Mouse (Mus musculus): ENCODE results near the gene Tdrd12.
"Not testable (repeated sequence)": the region's sequence is repeated elsewhere in the genome, so short reads cannot be mapped to it uniquely, and the experiment has no call there.

The Tdrd12 gene

DNA sequence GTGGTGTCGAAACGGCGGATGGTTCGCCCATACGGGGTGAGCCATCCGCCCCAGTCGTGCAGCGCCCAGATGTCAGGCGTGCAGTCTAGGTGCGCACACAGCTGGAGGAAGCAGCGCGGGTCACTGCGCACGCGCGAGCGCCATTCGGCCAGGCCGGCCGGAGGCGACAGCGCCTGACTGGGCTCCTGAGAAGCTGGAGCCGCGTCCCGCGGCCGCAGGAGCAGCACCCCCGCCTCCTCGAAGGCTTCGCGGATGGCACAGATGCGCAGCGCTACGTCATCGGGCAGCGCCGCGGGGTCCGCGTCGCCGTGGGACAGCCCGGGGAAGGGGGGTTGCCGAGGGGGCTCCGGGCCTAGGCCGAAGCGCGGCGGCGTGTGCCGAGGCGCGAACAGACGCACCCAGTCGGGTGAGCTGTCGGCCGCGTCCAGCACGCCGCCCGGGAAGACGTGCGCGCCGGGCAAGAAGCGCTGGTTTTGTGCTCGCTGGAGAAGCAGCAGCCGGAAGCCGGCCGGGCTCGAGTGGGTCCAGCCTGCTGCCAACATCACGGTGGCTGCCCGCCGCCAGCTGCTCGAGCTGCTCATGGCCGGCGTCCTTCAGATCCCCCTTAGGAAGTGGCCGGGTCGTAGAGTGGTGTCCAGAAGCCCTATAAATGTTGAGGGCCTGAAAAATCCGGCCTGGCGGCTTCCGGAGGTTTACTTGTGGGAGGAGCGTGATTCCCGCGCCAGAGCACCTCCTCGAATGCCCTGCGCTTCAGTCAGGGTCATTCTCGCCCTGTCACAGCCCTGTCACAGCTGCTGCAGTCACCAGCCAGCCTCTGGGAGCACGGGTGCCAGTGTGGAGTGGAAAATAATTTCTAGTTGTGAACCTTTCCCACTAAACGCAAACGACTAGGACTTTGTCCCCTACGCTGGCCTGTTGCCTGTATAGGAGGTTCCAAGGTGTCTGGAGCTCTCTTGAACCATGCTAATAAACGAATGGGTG is 18.0 kb upstream of the Tdrd12 start:
- peak; percentile 79 for DNase-seq (ENCODE audit: low spot score)

DNA sequence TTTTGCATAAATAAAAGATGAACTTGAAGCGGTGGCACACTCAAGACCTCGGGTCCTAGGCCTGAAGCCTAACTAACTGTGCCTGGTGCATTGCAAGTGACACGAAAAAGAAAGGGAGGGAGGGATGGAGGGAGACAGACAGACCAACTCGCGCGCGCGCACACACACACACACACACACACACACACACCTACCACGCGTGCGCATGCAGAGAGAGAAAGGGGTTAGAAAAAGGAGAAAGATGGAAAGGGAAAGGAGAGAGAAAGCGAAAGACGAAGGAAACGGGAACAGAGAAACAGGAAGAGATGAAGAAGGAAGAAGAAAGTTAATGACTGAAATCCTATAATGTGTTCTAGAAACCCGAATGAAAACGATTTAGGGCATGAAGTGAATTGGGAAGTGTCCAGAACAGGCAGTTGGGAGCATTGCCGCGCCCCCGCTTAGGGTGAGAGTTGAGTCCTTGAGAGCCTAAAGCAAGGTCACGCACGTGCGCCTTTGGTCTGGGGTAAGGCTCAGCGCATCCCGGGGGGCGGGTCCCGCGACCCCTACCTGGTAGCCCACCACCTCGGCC is 17.1 kb upstream of the Tdrd12 start:
- DNase-seq (ENCODE audit: low spot score), result peak; percentile 52

DNA sequence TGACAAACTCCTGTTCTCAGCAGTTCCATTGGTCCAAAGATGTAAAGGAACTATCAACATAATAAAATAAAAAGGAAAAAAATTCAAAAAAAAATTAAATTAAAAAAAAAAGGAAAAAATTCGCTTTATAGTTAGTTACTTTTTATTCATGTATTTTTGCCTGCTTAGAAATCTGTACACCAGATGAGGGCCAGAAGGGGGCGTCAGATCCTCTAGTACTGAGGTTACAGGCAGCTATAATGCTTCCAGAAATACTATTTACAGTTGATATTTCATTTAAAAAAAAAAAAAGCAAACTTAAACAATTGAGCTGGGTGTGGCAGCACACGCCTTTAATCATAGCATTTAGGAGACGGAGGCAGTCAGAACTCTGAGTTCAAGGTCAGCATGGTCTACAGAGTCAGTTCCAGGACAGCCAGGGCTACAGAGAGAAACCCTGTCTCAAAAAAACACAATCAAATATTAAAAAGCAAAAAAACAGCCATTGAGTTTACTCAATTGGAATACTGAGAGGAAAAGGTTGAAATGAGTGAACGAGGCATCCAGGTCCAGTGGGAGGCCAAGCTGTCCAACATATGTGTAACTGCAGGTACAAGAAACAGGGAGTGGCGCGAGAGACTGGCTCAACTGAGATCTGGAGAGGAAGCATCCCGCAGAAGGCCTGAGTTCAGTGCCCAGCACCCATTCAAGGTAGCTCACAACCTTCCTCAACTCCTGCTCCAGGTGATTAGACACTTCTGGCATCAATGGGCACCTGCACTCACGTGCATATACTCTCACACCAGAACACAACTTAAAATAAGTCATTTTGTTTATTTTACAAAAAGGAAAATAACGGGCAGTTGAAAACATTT is 16.4 kb upstream of the Tdrd12 start:
- peak; percentile 35 for DNase-seq (ENCODE audit: low spot score)

DNA sequence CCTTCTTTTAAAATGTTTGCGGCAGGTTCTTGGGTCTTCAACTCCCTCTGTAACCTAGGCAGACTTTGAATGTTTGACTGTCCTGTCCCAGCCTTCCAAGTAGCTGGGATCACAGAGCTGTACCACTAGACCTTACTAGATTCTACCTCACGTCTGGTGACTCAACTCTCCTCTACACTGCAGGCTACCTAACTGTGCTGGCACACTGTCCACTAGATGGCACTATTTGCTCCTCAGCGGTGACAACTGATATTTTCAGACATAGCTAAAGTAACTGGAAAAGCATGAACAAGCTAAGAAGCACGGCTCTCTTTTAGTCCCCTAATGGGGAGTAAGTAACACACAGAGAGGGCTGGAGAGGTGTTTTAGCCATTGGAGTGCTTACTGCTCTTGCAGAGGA is 8.3 kb upstream of the Tdrd12 start:
- DNase-seq (ENCODE audit: low spot score), result peak; percentile 47

DNA sequence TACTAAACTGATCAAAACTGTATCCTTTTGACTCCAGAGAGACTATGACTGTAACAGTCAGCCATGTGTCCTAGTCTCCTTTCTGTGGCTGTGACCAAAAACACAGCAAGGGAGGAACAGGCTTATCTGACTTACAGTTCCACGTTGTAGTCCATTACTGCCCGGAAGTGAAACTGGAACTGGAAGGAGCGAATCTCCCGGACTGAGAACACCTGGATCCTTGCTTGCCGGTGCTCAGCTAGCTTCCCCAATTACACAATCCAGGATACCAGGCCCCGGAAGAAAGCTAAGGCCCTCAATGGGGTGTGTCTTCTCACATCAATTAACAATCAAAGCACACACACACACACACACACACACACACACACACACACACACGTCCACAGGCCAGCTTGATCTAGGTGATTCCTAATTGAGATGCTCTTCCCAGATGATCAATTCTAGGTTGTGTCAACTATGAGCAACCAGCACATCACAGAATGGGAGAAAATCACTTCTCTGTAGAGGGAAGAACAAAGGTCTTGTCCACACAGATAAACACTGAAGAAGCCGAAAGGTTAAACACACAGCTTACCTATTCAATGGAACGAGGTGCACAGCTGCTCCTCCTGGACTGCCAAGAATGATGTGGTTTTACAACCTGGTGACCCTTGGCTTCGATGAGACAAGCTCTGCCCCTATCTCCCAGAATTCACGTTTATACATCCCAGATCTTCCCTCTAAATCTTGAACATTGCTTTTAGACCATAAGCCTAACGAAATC is 1.6 kb downstream of the Tdrd12 start:
- DNase-seq (ENCODE audit: low spot score), result no peak

DNA sequence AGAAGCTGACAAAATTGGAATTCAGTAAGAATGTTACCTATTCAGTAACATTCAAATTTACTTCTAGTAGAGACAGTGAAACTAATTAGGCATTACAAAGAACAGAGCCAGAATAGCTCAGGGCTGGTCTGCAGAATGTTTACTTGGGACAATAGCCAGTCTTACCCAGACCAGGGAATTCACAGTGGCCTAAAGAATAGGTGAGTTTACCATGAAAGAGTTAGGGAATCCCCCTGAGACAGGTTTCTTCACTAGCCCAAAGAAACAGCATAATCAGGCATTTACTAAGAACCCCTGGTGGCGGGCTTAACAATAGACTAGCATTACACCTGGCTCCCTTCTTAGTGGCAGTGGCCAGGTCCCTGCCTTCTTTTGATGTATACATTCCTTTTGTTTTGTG is 7.0 kb downstream of the Tdrd12 start:
- DNase-seq (ENCODE audit: low spot score), result not testable (repeated sequence)

DNA sequence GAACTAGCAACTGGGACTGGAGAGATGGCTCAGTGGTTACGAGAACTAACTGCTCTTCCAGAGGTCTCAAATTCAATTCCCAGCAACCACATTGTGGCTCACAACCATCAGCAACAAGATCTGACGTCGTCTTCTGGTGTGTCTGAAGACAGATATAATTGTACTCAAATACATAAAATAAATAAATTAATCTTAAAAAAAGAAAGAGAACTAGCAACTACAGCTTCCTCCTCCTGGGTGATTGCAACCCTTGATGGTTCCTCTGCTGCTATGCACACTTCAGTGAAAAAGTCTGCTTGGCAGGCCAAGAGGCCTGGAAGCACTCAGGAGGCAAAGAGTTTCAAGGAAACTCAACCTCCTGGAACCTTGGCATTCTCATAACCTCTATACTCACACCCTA is 7.5 kb downstream of the Tdrd12 start:
- no peak for DNase-seq (ENCODE audit: low spot score)

DNA sequence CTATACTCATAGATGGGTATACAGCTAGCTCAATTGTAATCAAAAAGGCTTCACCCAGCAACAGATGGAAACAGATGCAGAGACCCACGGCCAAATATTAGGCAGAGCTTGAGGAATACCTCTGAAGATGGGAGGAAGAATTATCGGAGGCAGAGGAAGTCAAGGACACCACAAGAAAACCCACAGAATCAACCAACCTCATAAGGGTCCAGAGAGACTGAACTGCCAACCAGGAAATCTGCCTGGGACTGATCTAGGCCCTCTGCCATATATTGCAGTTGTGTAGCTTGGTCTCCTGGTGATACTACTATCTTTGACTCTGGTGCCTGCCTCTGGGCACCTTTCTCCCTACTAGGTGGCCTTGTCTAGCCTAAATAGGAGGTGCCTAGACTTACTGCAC is 10.8 kb downstream of the Tdrd12 start:
- no peak for DNase-seq (ENCODE audit: low spot score)

DNA sequence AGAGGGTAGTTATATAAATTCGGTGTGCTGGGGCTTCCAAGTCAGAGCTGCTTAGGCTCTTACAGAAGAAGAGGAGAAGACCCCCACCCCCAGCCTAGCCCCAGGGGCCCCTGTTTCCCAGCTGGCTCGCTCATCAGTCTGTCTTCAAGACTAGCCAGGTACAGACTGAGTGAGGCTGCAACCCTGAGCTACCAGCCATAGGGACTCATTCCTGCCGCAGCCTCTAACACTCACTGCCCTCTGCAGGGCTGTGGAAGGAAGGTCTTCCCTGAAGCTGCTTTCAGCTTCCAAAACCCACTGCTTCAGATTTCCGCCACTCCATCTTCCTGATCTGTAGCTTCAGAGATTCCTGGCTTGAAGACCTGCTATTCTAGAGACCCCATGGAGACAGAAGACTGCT is 35.5 kb downstream of the Tdrd12 start:
- DNase-seq (ENCODE audit: low spot score), result no peak

DNA sequence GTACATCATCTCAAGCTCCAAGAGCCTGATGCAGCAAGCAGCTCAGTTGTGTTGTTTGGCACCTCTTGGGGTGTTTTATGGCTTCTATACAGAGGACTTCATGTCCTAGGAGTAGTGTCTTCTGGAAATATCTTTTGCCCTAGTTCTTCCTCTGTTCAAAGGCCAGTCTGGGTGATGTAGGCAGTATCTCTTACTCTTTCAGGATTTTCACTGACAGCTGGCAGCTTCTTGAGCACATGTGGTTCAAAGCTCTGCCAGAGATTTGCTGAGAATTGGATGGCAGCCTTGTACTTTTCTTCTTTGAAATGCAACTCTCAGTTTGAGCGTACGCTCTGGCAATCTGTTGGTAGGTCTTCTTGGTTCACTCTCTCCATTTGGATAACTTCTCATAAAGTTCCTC is 40.0 kb downstream of the Tdrd12 start:
- DNase-seq (ENCODE audit: low spot score), result no peak

DNA sequence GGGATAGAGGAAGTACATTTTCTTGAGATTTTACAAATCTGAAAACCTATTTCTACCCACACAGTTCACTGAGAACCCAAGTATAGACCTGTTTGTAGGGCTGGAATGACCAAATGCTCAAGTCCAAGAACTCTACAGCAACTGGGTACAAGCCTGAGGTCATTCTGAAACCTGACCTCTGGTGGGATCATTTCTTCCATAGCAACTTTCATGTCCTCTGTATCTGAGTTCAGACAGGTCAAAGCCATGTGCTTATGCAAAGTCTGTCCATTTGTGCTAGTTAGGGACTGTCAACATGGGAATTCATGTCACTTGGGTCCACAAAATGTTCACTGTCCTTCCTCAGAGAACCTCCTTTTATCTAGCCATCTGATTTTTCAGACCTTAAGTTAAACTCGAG is 46.5 kb downstream of the Tdrd12 start:
- DNase-seq (ENCODE audit: low spot score), result no peak

DNA sequence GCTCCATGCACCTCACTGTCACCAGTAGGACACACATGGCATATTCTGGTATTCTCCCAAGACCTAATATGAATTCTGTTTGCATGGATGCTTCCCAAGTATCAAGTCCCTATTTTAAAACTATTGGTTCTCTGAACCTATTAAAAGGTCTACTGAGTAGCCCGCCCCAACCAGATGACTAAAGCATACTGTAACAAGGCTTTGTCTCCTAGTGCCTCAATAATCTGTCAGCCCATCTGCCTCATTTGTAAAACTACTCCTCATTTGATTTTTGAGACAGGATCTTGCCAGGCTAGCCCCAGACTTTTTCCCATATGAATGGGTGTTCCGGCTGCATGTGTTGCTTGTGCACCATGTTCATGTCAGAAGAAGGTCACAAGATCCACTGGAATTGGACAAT is 47.4 kb downstream of the Tdrd12 start:
- DNase-seq (ENCODE audit: low spot score), result no peak

DNA sequence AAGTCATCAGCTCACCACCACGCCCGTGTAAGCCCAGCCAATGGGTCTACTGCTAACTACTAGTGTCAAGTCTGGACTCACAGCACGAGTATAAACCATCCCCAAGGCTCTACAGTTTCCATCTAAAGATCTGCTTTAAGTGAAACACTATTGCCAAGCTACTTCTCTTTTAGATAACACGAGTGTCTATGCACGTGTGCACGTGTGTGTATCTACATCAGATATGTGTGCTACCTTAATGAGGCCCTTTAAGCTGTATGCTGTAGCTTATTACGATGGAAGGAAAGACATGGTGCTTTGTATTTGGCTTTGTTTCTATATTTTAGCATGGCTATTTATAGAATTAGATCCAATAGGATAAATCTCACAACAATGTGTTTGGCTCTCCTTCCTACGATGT is 51.0 kb downstream of the Tdrd12 start:
- no peak for DNase-seq (ENCODE audit: low spot score)

DNA sequence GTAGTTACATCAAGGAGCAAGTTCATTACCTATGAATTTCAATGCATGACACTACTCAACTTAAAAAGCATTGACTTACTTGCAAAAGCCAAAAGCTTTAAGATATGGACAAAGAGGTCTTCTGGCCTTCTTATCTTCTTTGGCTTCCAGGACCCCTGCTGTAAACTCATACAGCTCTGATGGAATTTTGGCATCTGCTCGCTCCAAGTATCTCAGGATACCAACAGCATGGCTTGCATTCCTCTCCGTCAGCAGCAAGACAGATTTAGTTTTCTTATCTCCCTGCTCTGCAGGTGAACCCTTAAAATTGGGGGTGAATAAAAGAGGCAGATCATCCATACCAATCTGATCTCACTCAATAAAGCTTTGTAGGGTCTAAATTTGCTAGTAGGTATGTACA is 52.4 kb downstream of the Tdrd12 start:
- DNase-seq (ENCODE audit: low spot score), result no peak

DNA sequence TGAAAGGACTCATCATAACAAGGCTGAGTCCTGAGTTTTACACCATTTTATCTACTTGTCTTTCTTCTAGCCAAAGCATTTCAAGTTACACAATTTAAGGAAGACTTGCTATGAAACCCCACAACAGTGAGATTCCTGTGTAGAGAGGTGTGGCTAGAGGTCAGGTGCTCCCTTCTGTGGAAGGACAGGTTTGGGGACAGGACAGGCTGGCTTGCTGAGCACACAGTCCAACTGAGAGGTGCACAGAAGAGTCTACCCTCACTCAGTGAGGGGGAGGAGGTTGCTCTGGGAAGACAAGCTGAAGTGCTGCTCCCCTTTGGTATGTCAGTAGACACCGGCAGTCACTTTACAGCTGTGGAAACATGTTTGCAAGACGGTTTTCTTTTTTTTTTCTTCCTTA is 61.1 kb downstream of the Tdrd12 start:
- DNase-seq (ENCODE audit: low spot score), result no peak

DNA sequence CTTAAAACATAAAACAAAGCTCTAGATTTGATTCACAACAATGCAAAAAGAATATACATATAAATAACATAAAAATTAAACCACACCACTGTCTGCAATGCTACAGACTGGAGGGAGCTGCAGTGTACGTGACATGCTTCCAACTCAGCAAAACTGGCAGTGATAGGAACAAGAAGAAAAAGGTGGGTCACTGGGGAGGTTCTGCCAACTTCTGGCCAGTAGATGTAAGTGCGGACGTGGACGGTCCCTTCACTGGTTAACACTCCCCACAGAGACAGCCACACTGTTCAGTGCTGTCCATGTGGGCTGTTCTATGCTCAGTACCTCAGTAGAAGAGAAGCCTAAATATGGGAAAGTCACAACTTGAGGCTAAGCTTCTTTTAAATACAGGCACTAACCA is 66.8 kb downstream of the Tdrd12 start:
- DNase-seq (ENCODE audit: low spot score), result no peak

DNA sequence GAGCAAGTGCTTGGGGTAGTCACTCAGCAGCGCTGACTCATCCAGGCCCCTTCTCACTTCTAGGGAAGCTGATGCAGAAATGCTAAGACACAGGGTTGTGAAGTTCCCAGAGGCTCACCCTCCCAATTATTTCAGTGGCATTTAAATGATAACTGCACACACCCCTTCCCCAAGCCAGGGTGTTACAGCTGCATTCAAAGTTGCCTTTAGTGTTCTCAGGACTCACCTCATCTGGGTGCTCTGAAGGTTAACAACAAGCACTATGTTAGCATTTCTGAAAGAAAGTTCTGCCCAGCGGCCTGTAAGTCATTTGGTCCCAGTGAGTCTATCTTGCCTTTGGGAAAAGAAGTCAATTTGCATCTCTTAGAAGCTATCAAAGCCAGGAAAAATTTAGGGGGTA is 69.7 kb downstream of the Tdrd12 start:
- no peak for DNase-seq (ENCODE audit: low spot score)

DNA sequence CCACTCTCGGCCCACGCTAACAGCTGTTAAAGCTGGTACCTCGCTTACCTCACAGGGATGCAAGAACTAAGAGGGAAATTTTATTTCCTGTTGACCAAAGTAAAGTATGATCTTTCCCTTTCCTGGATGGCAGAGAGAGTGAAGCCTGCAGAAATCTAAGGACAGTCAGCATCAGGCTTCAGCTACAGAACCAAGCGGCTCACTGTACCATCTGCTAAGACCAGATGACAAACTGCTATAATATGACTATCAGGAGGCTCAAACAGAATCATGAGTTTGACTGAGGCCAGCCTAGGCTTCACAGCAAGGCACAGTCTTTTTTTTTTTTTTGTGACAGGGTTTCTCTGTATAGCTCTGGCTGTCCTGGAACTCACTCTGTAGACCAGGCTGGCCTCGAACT is 72.5 kb downstream of the Tdrd12 start:
- DNase-seq (ENCODE audit: low spot score), result no peak

DNA sequence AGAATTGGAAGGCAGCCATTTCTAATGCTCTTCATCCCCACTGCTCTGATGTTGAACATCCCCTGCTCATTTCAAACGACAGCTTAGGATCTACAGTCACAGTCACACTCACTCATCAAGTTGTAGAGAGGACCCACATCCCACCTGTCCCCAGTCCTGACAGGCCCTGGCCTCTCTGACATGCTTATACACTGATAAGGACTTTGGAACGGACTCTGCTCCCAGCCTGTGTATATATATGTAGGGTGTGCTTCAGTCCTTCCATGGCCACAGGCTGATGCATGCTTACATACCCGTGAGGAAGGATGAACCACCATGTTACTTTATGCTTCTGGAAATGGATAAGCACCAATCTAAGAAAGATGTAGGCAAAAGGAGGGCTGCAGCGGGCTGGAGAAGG is 76.6 kb downstream of the Tdrd12 start:
- DNase-seq (ENCODE audit: low spot score), result no peak

DNA sequence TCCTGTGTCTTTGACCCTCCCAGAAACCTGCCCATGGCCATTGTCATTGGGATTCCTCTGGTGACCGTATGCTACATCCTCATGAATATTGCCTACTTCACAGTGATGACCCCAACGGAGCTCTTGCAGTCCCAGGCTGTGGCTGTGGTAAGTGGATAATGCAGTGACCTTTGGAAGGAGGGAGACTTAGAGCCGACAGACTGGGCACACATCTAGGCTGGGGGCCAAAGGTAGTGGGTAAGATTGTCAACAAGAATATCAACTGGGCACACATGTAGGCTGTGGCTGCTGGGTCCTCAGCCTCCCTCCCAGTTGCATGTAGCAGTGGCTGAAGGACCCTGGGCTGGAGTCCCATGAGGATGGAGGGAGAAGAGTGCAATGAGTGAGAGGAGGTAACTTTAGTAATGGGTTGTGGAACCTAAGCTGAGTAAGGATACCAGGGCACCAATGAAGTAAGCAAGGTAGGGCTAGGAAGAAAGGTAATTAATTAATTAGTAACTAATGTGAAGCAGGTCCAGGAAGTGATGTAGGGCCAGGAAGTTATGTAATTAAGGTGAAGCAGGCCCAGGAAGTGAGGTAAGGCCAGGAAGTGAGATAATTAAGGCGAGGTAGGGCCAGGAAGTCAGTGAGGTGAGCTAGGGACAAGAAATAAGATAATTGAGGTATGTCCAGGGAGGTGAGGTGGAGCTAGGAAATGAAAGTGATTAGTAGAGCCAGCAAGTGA is 81.3 kb downstream of the Tdrd12 start:
- no peak for DNase-seq (ENCODE audit: low spot score)

DNA sequence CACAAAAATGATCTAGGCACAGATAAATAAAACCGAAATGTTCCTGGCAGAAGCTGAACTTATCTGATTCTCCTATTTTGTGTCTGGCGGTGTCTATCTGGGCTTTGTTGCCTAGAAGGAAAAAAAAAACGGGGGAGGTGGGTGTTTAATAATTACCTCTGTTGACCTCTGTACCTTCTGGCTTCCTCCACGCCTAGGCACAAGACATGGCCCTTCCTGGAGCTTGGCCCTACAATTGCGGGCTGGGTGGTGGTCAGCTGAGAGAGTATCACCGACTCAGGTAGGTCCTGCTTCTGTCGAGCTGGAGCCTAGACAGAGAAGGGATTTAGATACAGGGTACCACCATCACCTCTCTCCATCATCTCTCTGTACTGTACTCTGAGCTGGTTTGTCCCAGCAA is 88.7 kb downstream of the Tdrd12 start:
- DNase-seq (ENCODE audit: low spot score), result no peak
